ENCODE assay signal across 20 mouse cellular contexts in the genomic region with DNA sequence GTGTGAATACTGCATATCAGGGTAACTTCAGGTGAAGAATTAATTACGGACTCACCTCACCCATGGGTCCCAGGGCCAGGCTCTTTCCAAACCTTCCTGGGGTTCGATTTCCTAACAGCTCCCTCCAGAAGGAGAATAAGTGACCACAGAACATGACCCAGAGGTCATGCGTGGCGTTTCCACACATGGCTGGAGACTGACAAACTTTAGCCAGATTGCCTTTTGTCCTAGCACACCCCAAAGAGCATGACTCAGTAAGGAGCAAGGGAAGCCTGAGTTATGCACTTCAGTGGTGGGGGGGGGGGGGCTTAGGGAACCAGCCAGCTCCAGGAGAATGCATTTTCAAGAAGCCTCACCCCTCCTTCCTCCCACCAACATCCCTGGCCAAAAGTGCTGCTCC. TPM values are rescaled to one million over a fixed set of nuclear protein-coding genes. Genes with fewer than 3 reads are reported as not detected.
DNase-seq lines count a peak whose midpoint lies in the region; ATAC-seq and TF ChIP-seq lines count a peak whose summit lies in the region.
"Had no signal": no experiment of that assay in that cellular context is flagged by ENCODE, and none has a peak within 500 bp of the region (broad histone marks: within the 10 kb centered on the region; RNA-seq: fewer than 3 reads in every experiment).

No protein-coding gene starts in this region.

- peak; percentile 80 for DNase-seq in kidney, adult 11 months
- peak; percentile 26 for DNase-seq in Muller cell, postnatal 12 days (ENCODE audit: inconsistent ontology term)
- peak; percentile 89 for DNase-seq in kidney, adult 9 months
- DNase-seq in limb, embryonic 14.5 days (ENCODE audit: low spot score): no peak
- no peak for DNase-seq in natural killer cell, adult 2 months (ENCODE audit: low spot score in 2 of 2)
- no peak for DNase-seq in embryo, embryonic 9.5 days (ENCODE audit: extremely low spot score)
- DNase-seq: adrenal gland, postnatal 36 days; cerebellum, adult 9-10 months; heart, postnatal 36 days; liver, embryonic 13.5 days; midbrain, embryonic 14.5 days; thymus, adult 18-20 months had no signal

- no peaks in the 10 kb centered on the region for H3K9me3 ChIP-seq in kidney, embryonic 14.5 days (ENCODE audit: control insufficient read depth, low read length)
- H3K9me3 ChIP-seq in limb, embryonic 14.5 days (ENCODE audit: control insufficient read depth, low read length): no peaks in the 10 kb centered on the region
- H3K9me3 ChIP-seq: forebrain, embryonic 13.5 days; heart, embryonic 13.5 days; liver, embryonic 13.5 days had no signal

- no peak overlapping the region for H3K4me3 ChIP-seq in kidney, embryonic 14.5 days (ENCODE audit: low read length)
- H3K4me3 ChIP-seq in limb, embryonic 14.5 days (replicated peaks; ENCODE audit: low read length): no peak overlapping the region
- H3K4me3 ChIP-seq: forebrain, embryonic 13.5 days; heart, embryonic 13.5 days; liver, embryonic 13.5 days; myocyte had no signal

- no peaks in the 10 kb centered on the region for H3K36me3 ChIP-seq in kidney, embryonic 14.5 days (ENCODE audit: control insufficient read depth, insufficient read depth, low read length)
- no peaks in the 10 kb centered on the region for H3K36me3 ChIP-seq in limb, embryonic 14.5 days (ENCODE audit: control insufficient read depth, insufficient read depth, low read length)
- H3K36me3 ChIP-seq: heart, embryonic 13.5 days; liver, embryonic 13.5 days had no signal

- no peak overlapping the region for H3K9ac ChIP-seq in kidney, embryonic 14.5 days (ENCODE audit: low read depth, low read length)
- H3K9ac ChIP-seq in limb, embryonic 14.5 days (ENCODE audit: low read depth, low read length, severe bottlenecking): no peak overlapping the region
- H3K9ac ChIP-seq: forebrain, embryonic 13.5 days; heart, embryonic 13.5 days; liver, embryonic 13.5 days had no signal

- H3K27me3 ChIP-seq in kidney, embryonic 14.5 days (ENCODE audit: control insufficient read depth, insufficient read depth, low read length): no peaks in the 10 kb centered on the region
- H3K27me3 ChIP-seq in limb, embryonic 14.5 days (ENCODE audit: control insufficient read depth, insufficient read depth, low read length): no peaks in the 10 kb centered on the region
- H3K27me3 ChIP-seq: forebrain, embryonic 13.5 days had no signal

- ATAC-seq in kidney, embryonic 14.5 days (ENCODE audit: low FRiP score, low TSS enrichment): no peak
- ATAC-seq in limb, embryonic 14.5 days (ENCODE audit: low FRiP score, low read depth): no peak
- no peak for ATAC-seq in megakaryocyte-erythroid progenitor cell, adult 5-6 weeks (replicated peaks; ENCODE audit: low FRiP score, low TSS enrichment, poor library complexity, severe bottlenecking)
- ATAC-seq: activated CD4-positive, CD25-positive, alpha-beta regulatory T cell, adult 4 months; forebrain, embryonic 13.5 days; hindbrain, embryonic 16.5 days had no signal

- TF ChIP-seq POLR2A in limb, embryonic 14.5 days (IDR thresholded peaks at IDR 0.05; ENCODE audit: borderline replicate concordance, extremely low read depth, insufficient read depth, insufficient read length): no peak

- no peak overlapping the region for H3K27ac ChIP-seq in kidney, embryonic 14.5 days (ENCODE audit: low read depth, low read length)
- no peak overlapping the region for H3K27ac ChIP-seq in limb, embryonic 14.5 days (replicated peaks; ENCODE audit: low read depth, low read length)
- H3K27ac ChIP-seq: forebrain, embryonic 13.5 days; heart, embryonic 13.5 days; liver, embryonic 13.5 days had no signal

- no peaks in the 10 kb centered on the region; the same call in 1 of the 2 replicates for H3K4me1 ChIP-seq in kidney, embryonic 14.5 days (ENCODE audit: control insufficient read depth, insufficient read depth, low read length)
- H3K4me1 ChIP-seq in limb, embryonic 14.5 days (ENCODE audit: control insufficient read depth, insufficient read depth, low read length): peaks cover 25% of the 10 kb centered on the region
- H3K4me1 ChIP-seq: forebrain, embryonic 13.5 days; liver, embryonic 13.5 days had no signal

- H3K4me2 ChIP-seq in kidney, embryonic 14.5 days (replicated peaks; ENCODE audit: low read depth, low read length): no peak overlapping the region
- 0 out of 2 replicates have a peak overlapping the region, but pooled peaks have one; percentile 3 for H3K4me2 ChIP-seq in limb, embryonic 14.5 days (replicated peaks; ENCODE audit: low read depth, low read length, severe bottlenecking)
- H3K4me2 ChIP-seq: forebrain, embryonic 13.5 days; heart, embryonic 13.5 days; liver, embryonic 13.5 days had no signal

- 21% methylated on average over 4 of the region's 4 CpGs for WGBS in kidney, embryonic 14.5 days
- WGBS in limb, embryonic 14.5 days: 27% methylated on average over 4 of the region's 4 CpGs

RNA-seq across cellular contexts. Expression of a gene that starts 2.1 kb away (rescaled TPM):
- polyA plus RNA-seq in kidney, embryonic 14.5 days (2014; fragmentation: Nextera tagmentation; extraction: Ambion mirVana): 0.41 and 1.3 TPM in 2 replicates
- 3.3 and 3.5 TPM in 2 replicates for polyA plus RNA-seq in limb, embryonic 14.5 days (2012; rRNA removed)
- 3.9 and 4.0 TPM in 2 replicates for polyA plus RNA-seq in limb, embryonic 14.5 days (2014; fragmentation: Nextera tagmentation; extraction: Ambion mirVana)
- not detected in 2 replicates for total RNA-seq in megakaryocyte-erythroid progenitor cell, adult 5-6 weeks (2014; fragmentation: Nextera tagmentation)
- total RNA-seq in megakaryocyte-erythroid progenitor cell, adult 5-6 weeks (2017): not detected in 2 replicates
- total RNA-seq: neutrophil, adult 5-6 weeks had no signal
- polyA plus RNA-seq: midbrain, embryonic 14.5 days had no signal

Comparison
In these comparisons a context has a peak if more than half of its experiments do, and no peak if none do; other contexts are left out.
1. DNase-seq: peak in kidney, adult 11 months (single experiment), Muller cell, postnatal 12 days (single experiment) and kidney, adult 9 months (single experiment); none in limb, embryonic 14.5 days (single experiment), natural killer cell, adult 2 months (0 of 2) and embryo, embryonic 9.5 days (single experiment).